Mouse (Mus musculus): Measurements from ENCODE around the gene Phgr1.

DNA sequence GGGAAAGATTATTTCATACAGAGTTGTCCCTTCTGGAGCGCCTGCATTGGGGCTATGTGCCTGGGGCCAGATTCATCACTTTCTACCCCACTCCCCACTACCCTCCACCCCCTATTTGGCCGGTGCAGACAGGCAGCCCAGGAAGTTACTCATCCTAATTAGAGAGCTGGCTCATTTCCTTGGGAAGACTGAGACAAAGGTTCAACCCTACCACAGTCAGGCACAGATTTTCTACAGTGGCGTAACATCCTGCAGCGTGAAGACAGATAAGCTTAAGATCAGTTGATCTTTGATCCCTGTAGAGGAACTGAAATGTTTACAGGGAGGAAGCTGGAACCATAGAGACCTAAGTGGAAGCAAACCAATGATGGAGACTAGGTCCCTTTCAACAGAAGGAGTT lies 9.7 kb downstream of the Phgr1 start:
- TF ChIP-seq CTCF (IDR thresholded peaks at IDR 0.05; ENCODE audit: low read depth) (no peak), EP300 (IDR thresholded peaks at IDR 0.05; ENCODE audit: low read depth) (no peak)
